Mouse (Mus musculus) layer of hippocampus, postnatal 25 days (tissue): ENCODE measurements at regions not wholly inside any gene's neighbourhood (a gene's known extent, or its start where the extent isn't known, plus 50 kb on each side); places are given as distances from the start of the nearest gene placed in this dataset.

ENCODE experiments used
- DNase-seq, 2 experiments: peaks; one replicate each; pipeline ENCODE4 v3.0.0; 2022; ENCODE audit warnings: mixed read lengths in 2 of 2, low spot score in 1 of 2; ENCODE audit errors: extremely low spot score in 1 of 2

DNA sequence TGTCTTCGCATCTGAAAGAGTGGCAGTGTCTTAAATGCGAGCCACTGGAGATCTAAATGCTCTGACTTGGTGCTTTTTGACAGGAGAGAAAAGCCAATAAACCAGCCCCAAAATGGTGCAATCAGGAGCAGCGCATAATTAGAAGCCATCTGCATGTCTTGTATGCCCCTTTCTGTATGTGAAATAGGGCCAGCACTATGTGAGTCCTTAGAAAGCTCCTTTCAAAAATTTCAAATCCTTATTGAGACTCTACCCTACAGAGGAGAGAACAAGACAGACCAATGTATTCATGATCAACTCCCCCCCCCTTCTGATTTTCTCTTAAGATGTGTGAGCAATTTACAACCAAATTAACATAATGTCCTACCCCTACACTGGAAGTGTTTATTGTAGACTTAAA, 86.6 kb upstream of the Lcorl start:
- DNase-seq, result no peak

DNA sequence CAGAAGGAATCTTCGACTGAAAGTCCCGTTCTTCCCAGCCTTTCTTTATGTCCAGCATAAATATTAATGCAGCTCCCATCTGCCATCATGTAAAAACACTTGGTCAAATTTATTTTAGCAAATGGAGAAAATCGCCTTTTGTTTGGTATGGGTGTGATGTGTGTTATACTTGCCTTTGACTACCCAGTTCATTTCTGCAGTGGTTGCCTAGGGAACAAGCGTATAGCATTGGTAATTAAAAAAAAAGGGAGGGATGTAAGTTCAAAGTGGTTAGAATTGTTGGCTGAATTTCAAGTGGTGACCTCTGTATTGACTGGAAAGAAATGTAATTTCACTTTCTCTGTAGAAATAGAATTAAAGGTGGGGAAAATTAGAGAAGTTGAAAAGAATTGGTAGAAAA, 75.6 kb upstream of the Lcorl start:
- DNase-seq, result no peak

DNA sequence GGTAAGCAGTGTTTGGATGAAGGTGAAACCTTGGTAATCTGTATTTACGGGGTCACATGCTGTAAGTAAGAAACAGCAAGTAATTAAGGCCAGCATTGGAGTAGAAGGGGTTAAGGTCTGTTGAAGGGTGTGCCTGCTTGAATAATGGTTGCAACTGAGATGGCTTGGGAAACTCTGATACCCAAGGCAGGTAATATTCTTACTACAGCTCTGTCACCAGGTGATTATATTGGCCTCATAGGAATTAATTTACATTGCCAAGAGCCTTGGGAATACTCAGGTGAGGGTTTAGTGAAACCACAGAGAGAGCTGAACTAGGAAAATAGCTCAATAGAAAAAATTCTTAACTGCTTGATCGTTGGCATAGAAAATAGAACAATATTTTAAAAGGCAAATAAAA, 73.8 kb upstream of the Lcorl start:
- no peak for DNase-seq

- DNase-seq, result no peak
Measured at GRCm38 (mm10) chr5:45925879-45926410, 68.5 kb upstream of the Lcorl start.

DNA sequence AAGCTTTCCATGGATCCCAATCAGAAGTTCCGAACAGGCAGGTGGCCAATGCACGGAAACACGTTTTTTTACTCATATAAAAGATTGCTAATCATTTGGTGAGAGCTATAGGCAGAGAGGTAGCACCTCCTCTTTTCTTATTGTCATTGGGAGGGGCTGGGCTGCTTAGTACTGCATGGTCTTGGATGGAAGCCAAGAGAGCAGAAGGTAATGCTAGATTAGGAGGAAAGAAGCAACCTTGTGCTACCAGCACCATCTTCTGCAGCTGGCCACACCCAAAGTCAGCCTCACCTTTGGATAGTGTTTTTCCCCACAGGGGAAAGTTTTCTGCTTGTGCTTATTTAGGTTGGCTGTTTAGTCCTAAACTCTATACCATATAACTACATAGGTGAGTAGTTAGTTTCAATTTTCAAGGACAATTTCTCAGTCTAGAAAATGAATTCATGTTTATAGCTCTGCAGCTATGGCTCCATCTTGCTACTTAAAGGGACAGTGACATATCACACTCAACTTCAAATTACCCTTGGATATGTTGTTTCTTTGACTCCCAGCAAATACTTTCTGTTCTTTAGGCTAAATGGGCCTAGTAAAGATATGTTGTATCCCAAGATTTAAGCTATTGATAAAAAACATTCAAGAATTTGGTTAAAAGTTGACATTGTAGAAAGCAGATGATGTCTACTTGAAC, 66.6 kb upstream of the Lcorl start:
- DNase-seq, result no peak
